Mouse (Mus musculus) thymus, adult 2 months (tissue): Measurements from ENCODE around the gene Slc19a1.

ENCODE experiments used
- CTCF ChIP-seq: fragments of 200-500 bp; IDR thresholded peaks from 2 replicates; pipeline ENCODE4 v1.5.1; 2012; ENCODE audit warnings: mild to moderate bottlenecking, control low read depth, low read length, moderate library complexity, borderline replicate concordance; ENCODE audit not compliant: control insufficient read depth, poor library complexity, insufficient read depth; ENCODE audit errors: extremely low read depth
- POLR2A ChIP-seq: fragments of 200-500 bp; IDR thresholded peaks from 2 replicates; pipeline ENCODE4 v1.6.1; 2012; ENCODE audit warnings: mild to moderate bottlenecking, low read length, control low read depth, moderate library complexity; ENCODE audit not compliant: control insufficient read depth, poor library complexity, insufficient read depth; ENCODE audit errors: extremely low read depth

DNA sequence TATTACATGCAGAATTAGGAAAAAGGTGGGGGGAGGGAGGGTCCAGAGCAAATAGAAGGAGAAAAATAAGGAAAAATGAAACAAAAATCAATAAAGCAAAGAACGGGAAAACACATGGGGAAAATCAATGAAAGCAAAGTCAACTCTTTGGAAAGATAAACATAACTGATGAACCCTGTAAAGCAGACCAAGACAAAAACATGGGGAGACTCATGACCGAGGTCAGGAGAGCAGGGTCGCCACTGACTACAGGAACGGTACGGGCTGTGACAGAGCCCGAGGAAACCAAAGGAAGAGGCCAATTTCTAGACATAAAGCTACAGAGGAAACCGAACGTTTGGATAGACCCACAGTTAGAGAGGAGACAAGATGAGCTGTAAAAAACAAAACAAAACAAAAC, 71.6 kb downstream of the Slc19a1 start:
- TF ChIP-seq POLR2A (no peak), CTCF (no peak)
